Mouse (Mus musculus): ENCODE measurements around the gene Kif1bp. TPM values are rescaled to one million over a fixed set of nuclear protein-coding genes. Genes with fewer than 3 reads are reported as not detected.

Kif1bp gene
- polyA plus RNA-seq, 1 experiment, result 71.8 TPM

- TF ChIP-seq CTCF (IDR thresholded peaks at IDR 0.05; ENCODE audit: borderline replicate concordance, extremely low read depth, insufficient read depth, insufficient read length) (peak; percentile 1; the same call in 1 of the 2 replicates), POLR2A (IDR thresholded peaks at IDR 0.05; ENCODE audit: borderline replicate concordance, extremely low read depth, insufficient read depth, insufficient read length, poor library complexity, severe bottlenecking) (no peak)
- no peak for DNase-seq (ENCODE audit: low read depth)
Measured at GRCm38 (mm10) chr10:62555705-62556557, 22.3 kb downstream of the Kif1bp start.

DNA sequence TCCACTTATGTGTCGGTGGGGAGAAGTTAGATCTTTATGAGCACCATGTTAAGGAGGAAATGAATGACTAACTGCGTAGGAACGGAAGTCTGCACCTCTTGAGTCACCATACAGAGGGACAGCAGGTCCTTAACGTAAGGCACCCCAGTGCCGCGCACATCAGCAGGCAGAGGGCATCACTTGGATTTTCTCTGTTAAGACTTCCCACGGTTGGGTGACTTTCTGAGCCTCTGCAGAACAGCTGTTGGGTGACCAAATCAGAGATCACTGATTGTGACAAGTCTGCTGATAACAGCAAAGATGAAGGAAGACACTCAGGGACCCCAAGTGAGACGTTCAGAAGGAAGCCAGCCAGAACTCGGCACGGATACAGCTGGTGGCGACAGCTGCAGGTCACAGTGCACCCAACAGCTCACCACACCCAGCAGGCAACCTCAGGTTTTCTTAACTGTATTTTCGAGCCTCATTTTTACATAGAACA is 24.6 kb downstream of the Kif1bp start:
- no peak for DNase-seq (ENCODE audit: low read depth)
- TF ChIP-seq POLR2A (IDR thresholded peaks at IDR 0.05; ENCODE audit: borderline replicate concordance, extremely low read depth, insufficient read depth, insufficient read length, poor library complexity, severe bottlenecking) (no peak), CTCF (IDR thresholded peaks at IDR 0.05; ENCODE audit: borderline replicate concordance, extremely low read depth, insufficient read depth, insufficient read length) (no peak)

GRCm38 (mm10) chr10:62550787-62551300 is 27.4 kb downstream of the Kif1bp start:
- TF ChIP-seq CTCF (IDR thresholded peaks at IDR 0.05; ENCODE audit: borderline replicate concordance, extremely low read depth, insufficient read depth, insufficient read length) (no peak), POLR2A (IDR thresholded peaks at IDR 0.05; ENCODE audit: borderline replicate concordance, extremely low read depth, insufficient read depth, insufficient read length, poor library complexity, severe bottlenecking) (no peak)
- no peak for DNase-seq (ENCODE audit: low read depth)

DNA sequence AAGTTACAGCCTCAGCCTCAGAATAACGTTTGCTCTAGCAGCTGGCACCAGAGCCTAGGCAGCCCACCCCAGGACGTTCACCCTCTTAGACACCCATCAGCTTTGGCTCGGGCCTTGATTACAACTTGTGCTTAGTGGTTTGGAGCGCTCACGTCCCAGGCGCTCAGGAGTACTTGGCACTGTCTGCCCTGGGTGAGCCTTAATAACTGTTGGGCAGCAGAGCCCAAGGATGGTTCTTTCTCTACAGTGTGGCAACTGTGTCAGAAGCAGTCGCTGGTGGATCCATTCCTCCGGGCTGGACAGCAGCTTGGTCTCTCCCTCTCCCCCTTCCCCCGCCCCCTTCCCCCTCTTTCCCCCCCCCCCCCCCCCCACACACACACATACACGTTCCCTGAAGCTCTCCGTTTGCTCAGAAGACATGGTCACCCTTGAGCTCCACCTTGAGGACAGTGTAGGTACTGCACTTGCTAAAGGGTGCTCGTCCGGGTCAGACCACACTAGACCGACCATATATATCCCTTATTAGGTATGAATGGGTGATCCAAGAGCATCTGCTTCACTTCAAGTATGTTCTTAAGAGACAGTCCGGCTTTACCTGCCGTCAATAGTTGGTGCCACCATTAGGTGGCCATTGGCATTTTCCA is 28.6 kb downstream of the Kif1bp start:
- peak; percentile 73; the same call in 1 of the 2 replicates for TF ChIP-seq CTCF (IDR thresholded peaks at IDR 0.05; ENCODE audit: borderline replicate concordance, extremely low read depth, insufficient read depth, insufficient read length)
- no peak for TF ChIP-seq POLR2A (IDR thresholded peaks at IDR 0.05; ENCODE audit: borderline replicate concordance, extremely low read depth, insufficient read depth, insufficient read length, poor library complexity, severe bottlenecking)
- peak; percentile 49 for DNase-seq (ENCODE audit: low read depth)

GRCm38 (mm10) chr10:62546441-62546840 is 31.8 kb downstream of the Kif1bp start:
- TF ChIP-seq CTCF (IDR thresholded peaks at IDR 0.05; ENCODE audit: borderline replicate concordance, extremely low read depth, insufficient read depth, insufficient read length), result no peak
- TF ChIP-seq POLR2A (IDR thresholded peaks at IDR 0.05; ENCODE audit: borderline replicate concordance, extremely low read depth, insufficient read depth, insufficient read length, poor library complexity, severe bottlenecking), result no peak
- no peak for DNase-seq (ENCODE audit: low read depth)

GRCm38 (mm10) chr10:62545759-62546158 is 32.5 kb downstream of the Kif1bp start:
- no peak for TF ChIP-seq CTCF (IDR thresholded peaks at IDR 0.05; ENCODE audit: borderline replicate concordance, extremely low read depth, insufficient read depth, insufficient read length)
- TF ChIP-seq POLR2A (IDR thresholded peaks at IDR 0.05; ENCODE audit: borderline replicate concordance, extremely low read depth, insufficient read depth, insufficient read length, poor library complexity, severe bottlenecking), result no peak
- DNase-seq (ENCODE audit: low read depth), result no peak

DNA sequence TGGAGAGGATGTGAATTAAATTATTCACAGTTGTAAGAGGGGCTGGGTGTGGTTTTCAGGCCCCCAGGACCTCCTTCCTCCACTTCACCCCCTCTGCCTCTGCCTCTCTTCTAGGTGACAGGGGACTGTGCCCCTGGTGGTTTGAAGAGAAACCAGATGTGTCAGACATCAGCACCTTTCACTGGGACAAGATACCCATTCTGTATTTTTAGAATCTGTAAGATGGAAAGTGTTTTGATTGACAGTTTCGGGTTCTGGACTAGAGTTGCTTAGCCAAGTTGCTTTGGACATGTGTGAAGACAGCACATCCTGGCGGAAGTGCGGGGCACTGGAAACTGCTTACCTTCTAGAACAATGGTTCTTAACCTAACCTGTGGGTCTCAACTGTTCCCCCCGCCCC is 33.9 kb downstream of the Kif1bp start:
- no peak for DNase-seq (ENCODE audit: low read depth)
- TF ChIP-seq CTCF (IDR thresholded peaks at IDR 0.05; ENCODE audit: borderline replicate concordance, extremely low read depth, insufficient read depth, insufficient read length) (no peak), POLR2A (IDR thresholded peaks at IDR 0.05; ENCODE audit: borderline replicate concordance, extremely low read depth, insufficient read depth, insufficient read length, poor library complexity, severe bottlenecking) (no peak)

DNA sequence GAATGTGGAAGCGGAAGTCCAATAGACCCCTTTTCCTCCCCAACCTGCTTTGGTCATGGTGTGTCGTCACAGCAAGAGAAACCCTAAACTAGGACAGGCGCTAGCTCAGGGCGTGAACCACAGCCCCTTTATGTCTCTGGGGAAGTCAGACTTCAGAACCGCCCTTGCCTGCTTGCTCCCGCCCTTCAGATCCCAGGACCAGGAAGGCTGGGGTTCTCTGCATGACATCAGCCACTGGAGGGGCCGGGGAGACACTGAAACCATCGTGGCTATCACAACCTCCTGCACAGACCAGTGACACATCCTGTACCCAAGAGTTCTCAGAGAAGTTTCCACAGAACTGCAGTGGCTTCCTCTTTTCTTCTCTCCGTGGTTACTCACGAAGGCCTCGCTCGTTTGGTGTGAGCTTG is 34.9 kb downstream of the Kif1bp start:
- DNase-seq (ENCODE audit: low read depth), result no peak
- TF ChIP-seq POLR2A (IDR thresholded peaks at IDR 0.05; ENCODE audit: borderline replicate concordance, extremely low read depth, insufficient read depth, insufficient read length, poor library complexity, severe bottlenecking), result no peak
- TF ChIP-seq CTCF (IDR thresholded peaks at IDR 0.05; ENCODE audit: borderline replicate concordance, extremely low read depth, insufficient read depth, insufficient read length), result no peak

DNA sequence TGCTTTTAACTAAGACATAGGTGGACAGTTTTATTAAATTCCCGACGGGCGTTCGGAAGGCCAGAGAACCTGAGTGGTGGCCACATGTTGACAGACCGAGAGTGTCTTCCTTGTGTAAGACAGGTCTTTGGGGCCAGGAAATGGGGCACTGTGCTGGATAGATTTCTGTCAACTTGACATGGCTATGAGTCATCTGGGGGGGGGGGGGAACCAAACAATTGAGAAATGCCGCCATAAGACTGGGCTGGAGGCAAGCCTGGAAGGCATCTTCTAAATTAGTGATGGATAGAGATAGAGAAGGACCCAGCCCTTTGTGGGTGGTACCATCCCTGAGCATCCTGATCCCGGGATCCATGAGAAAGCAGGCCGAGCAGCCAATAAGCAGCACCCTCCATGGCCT is 35.3 kb downstream of the Kif1bp start:
- no peak for DNase-seq (ENCODE audit: low read depth)
- TF ChIP-seq CTCF (IDR thresholded peaks at IDR 0.05; ENCODE audit: borderline replicate concordance, extremely low read depth, insufficient read depth, insufficient read length), result no peak
- TF ChIP-seq POLR2A (IDR thresholded peaks at IDR 0.05; ENCODE audit: borderline replicate concordance, extremely low read depth, insufficient read depth, insufficient read length, poor library complexity, severe bottlenecking), result no peak

GRCm38 (mm10) chr10:62542507-62542906 is 35.8 kb downstream of the Kif1bp start:
- no peak for TF ChIP-seq CTCF (IDR thresholded peaks at IDR 0.05; ENCODE audit: borderline replicate concordance, extremely low read depth, insufficient read depth, insufficient read length)
- TF ChIP-seq POLR2A (IDR thresholded peaks at IDR 0.05; ENCODE audit: borderline replicate concordance, extremely low read depth, insufficient read depth, insufficient read length, poor library complexity, severe bottlenecking), result no peak

DNA sequence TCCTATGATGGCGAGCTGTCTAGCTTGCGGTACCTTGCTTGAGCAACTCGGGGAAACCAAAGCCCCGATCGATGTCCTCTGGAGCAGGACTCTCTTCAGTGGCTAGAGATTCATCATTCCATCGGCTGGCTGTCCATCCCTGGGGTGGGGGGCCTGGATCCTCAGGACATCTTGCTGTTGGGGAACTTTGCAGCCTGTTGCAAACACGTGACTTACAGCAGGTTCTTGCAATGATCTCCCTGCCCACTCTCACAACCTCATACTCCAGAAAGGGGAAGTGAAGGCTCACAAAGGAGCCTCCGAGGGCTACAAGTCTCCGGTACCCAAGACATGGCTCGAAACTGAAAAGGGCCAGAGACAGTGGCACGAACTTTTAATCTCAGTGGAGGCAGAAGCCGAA is 36.8 kb downstream of the Kif1bp start:
- TF ChIP-seq CTCF (IDR thresholded peaks at IDR 0.05; ENCODE audit: borderline replicate concordance, extremely low read depth, insufficient read depth, insufficient read length), result no peak
- no peak for TF ChIP-seq POLR2A (IDR thresholded peaks at IDR 0.05; ENCODE audit: borderline replicate concordance, extremely low read depth, insufficient read depth, insufficient read length, poor library complexity, severe bottlenecking)
- DNase-seq (ENCODE audit: low read depth), result no peak

More at GRCm38 (mm10) chr10:62542507-62542906, 35.8 kb downstream of the Kif1bp start:
- DNase-seq (ENCODE audit: low read depth), result no peak
